Mouse (Mus musculus) liver, adult 2 months (tissue): ENCODE results near the gene Pdlim4.

Source experiments
- CTCF ChIP-seq: fragments of 200-500 bp; IDR thresholded peaks from 2 replicates; pipeline ENCODE4 v1.5.1; 2011; ENCODE audit warnings: low read depth, low read length, control low read depth
- POLR2A ChIP-seq: fragments of 200-500 bp; IDR thresholded peaks from 2 replicates; pipeline ENCODE4 v1.6.1; 2011; ENCODE audit warnings: low read length, control low read depth; ENCODE audit not compliant: insufficient read depth; ENCODE audit errors: extremely low read depth

GRCm38 (mm10) chr11:54007717-54008116, 61.1 kb downstream of the Pdlim4 start:
- TF ChIP-seq CTCF (no peak), POLR2A (no peak)
